Mouse (Mus musculus) bone marrow macrophage, adult 2 months (primary cell): ENCODE measurements around the gene Cys1.

Experiments used
- CTCF ChIP-seq: IDR thresholded peaks from 2 replicates; pipeline ENCODE4 v1.5.1; 2012; ENCODE audit warnings: low read depth, mild to moderate bottlenecking, low read length, moderate library complexity
- POLR2A ChIP-seq: IDR thresholded peaks from 2 replicates; pipeline ENCODE4 v1.6.1; 2012; ENCODE audit warnings: mild to moderate bottlenecking, low read depth, low read length, borderline replicate concordance

- TF ChIP-seq POLR2A (no peak), CTCF (no peak)
Observed at GRCm38 (mm10) chr12:24654065-24654862, 27.3 kb downstream of the Cys1 start.
